Mouse (Mus musculus) erythroid progenitor cell, adult 5-6 weeks (primary cell): ENCODE measurements around the gene Ap3d1. TPM values are rescaled to one million over a fixed set of nuclear protein-coding genes. Genes with fewer than 3 reads are reported as not detected.

Experiments
- total RNA-seq, 2 experiments: library from RNA; stranded (forward) in 1 of 2; stranded (reverse) in 1 of 2; fragments of 150-400 nt in 1 of 2; fragments of 186-747, 209-891 nt in 1 of 2; gene quantifications; 2 replicates each; pipeline versions ENCODE4 v1.2.3 to v1.2.4; 2015 to 2017; ENCODE audit warnings: low replicate concordance in 2 of 2

Gene Ap3d1
- total RNA-seq, 2 experiments from 2014 or later = 42.8 to 111 TPM

Other genes starting within 250 kb of the Ap3d1 start
- gene Onecut3, start 247.4 kb downstream of the Ap3d1 start, total RNA-seq (2015; ENCODE audit: low replicate concordance) = not detected in 2 replicates
- gene Onecut3, start 247.4 kb downstream of the Ap3d1 start, total RNA-seq (2017; ENCODE audit: low replicate concordance) = not detected in 2 replicates
- gene Atp8b3, start 203.1 kb downstream of the Ap3d1 start, total RNA-seq (2015; ENCODE audit: low replicate concordance) = not detected in 2 replicates
- 0.39 TPM in 1 of 2 replicates, not detected in the other for gene Atp8b3, start 203.1 kb downstream of the Ap3d1 start, total RNA-seq (2017; ENCODE audit: low replicate concordance)
- gene Rexo1, start 180.7 kb downstream of the Ap3d1 start, total RNA-seq (2015; ENCODE audit: low replicate concordance) = 33.5 and 35.7 TPM in 2 replicates
- gene Rexo1, start 180.7 kb downstream of the Ap3d1 start, total RNA-seq (2017; ENCODE audit: low replicate concordance) = 16.3 and 25.7 TPM in 2 replicates
- 8.4 and 9.4 TPM in 2 replicates for gene Klf16, start 164.9 kb downstream of the Ap3d1 start, total RNA-seq (2015; ENCODE audit: low replicate concordance)
- 9.9 and 14.1 TPM in 2 replicates for gene Klf16, start 164.9 kb downstream of the Ap3d1 start, total RNA-seq (2017; ENCODE audit: low replicate concordance)
- gene Abhd17a, start 151.9 kb downstream of the Ap3d1 start, total RNA-seq (2015; ENCODE audit: low replicate concordance) = 44.7 and 49.0 TPM in 2 replicates
- 5.5 and 30.7 TPM in 2 replicates for gene Abhd17a, start 151.9 kb downstream of the Ap3d1 start, total RNA-seq (2017; ENCODE audit: low replicate concordance)
- gene Scamp4, start 139.4 kb downstream of the Ap3d1 start, total RNA-seq (2015; ENCODE audit: low replicate concordance) = 8.8 and 10.5 TPM in 2 replicates
- gene Scamp4, start 139.4 kb downstream of the Ap3d1 start, total RNA-seq (2017; ENCODE audit: low replicate concordance) = 2.3 and 6.9 TPM in 2 replicates
- not detected in 2 replicates for gene Adat3, start 139.4 kb downstream of the Ap3d1 start, total RNA-seq (2015; ENCODE audit: low replicate concordance)
- 1.4 TPM in 1 of 2 replicates, not detected in the other for gene Adat3, start 139.4 kb downstream of the Ap3d1 start, total RNA-seq (2017; ENCODE audit: low replicate concordance)
- gene Gm49322, start 136.2 kb downstream of the Ap3d1 start, total RNA-seq (2015; ENCODE audit: low replicate concordance) = 0.72 and 1.7 TPM in 2 replicates
- 0.64 and 5.4 TPM in 2 replicates for gene Gm49322, start 136.2 kb downstream of the Ap3d1 start, total RNA-seq (2017; ENCODE audit: low replicate concordance)
- 31.4 and 58.0 TPM in 2 replicates for gene Csnk1g2, start 119.4 kb downstream of the Ap3d1 start, total RNA-seq (2015; ENCODE audit: low replicate concordance)
- 50.1 and 62.4 TPM in 2 replicates for gene Csnk1g2, start 119.4 kb downstream of the Ap3d1 start, total RNA-seq (2017; ENCODE audit: low replicate concordance)
- gene Btbd2, start 85.2 kb downstream of the Ap3d1 start, total RNA-seq (2015; ENCODE audit: low replicate concordance) = 2.9 and 3.8 TPM in 2 replicates
- 9.2 and 25.3 TPM in 2 replicates for gene Btbd2, start 85.2 kb downstream of the Ap3d1 start, total RNA-seq (2017; ENCODE audit: low replicate concordance)
- 78.2 and 83.0 TPM in 2 replicates for gene Mknk2, start 64.2 kb downstream of the Ap3d1 start, total RNA-seq (2015; ENCODE audit: low replicate concordance)
- gene Mknk2, start 64.2 kb downstream of the Ap3d1 start, total RNA-seq (2017; ENCODE audit: low replicate concordance) = 49.4 and 67.6 TPM in 2 replicates
- gene Mob3a, start 40.3 kb downstream of the Ap3d1 start, total RNA-seq (2015; ENCODE audit: low replicate concordance) = 19.5 and 32.3 TPM in 2 replicates
- 9.0 and 25.7 TPM in 2 replicates for gene Mob3a, start 40.3 kb downstream of the Ap3d1 start, total RNA-seq (2017; ENCODE audit: low replicate concordance)
- 21.4 and 36.4 TPM in 2 replicates for gene Izumo4, start 40.1 kb downstream of the Ap3d1 start, total RNA-seq (2015; ENCODE audit: low replicate concordance)
- gene Izumo4, start 40.1 kb downstream of the Ap3d1 start, total RNA-seq (2017; ENCODE audit: low replicate concordance) = 3.3 and 3.8 TPM in 2 replicates
- 69.6 and 105 TPM in 2 replicates for gene Dot1l, start 12.9 kb upstream of the Ap3d1 start, total RNA-seq (2015; ENCODE audit: low replicate concordance)
- gene Dot1l, start 12.9 kb upstream of the Ap3d1 start, total RNA-seq (2017; ENCODE audit: low replicate concordance) = 51.7 and 61.7 TPM in 2 replicates
- gene Sf3a2, start 55.9 kb upstream of the Ap3d1 start, total RNA-seq (2015; ENCODE audit: low replicate concordance) = 34.2 and 48.6 TPM in 2 replicates
- 16.8 and 18.1 TPM in 2 replicates for gene Sf3a2, start 55.9 kb upstream of the Ap3d1 start, total RNA-seq (2017; ENCODE audit: low replicate concordance)
- gene Plekhj1, start 56.4 kb upstream of the Ap3d1 start, total RNA-seq (2015; ENCODE audit: low replicate concordance) = 71.0 and 81.7 TPM in 2 replicates
- 18.9 and 38.1 TPM in 2 replicates for gene Plekhj1, start 56.4 kb upstream of the Ap3d1 start, total RNA-seq (2017; ENCODE audit: low replicate concordance)
- gene Amh, start 63.0 kb upstream of the Ap3d1 start, total RNA-seq (2015; ENCODE audit: low replicate concordance) = not detected in 2 replicates
- gene Amh, start 63.0 kb upstream of the Ap3d1 start, total RNA-seq (2017; ENCODE audit: low replicate concordance) = not detected in 2 replicates
- gene Jsrp1, start 71.2 kb upstream of the Ap3d1 start, total RNA-seq (2015; ENCODE audit: low replicate concordance) = not detected in 2 replicates
- not detected in 2 replicates for gene Jsrp1, start 71.2 kb upstream of the Ap3d1 start, total RNA-seq (2017; ENCODE audit: low replicate concordance)
- 1,470 and 1,566 TPM in 2 replicates for gene Oaz1, start 84.4 kb upstream of the Ap3d1 start, total RNA-seq (2015; ENCODE audit: low replicate concordance)
- 158 and 259 TPM in 2 replicates for gene Oaz1, start 84.4 kb upstream of the Ap3d1 start, total RNA-seq (2017; ENCODE audit: low replicate concordance)
- gene Lingo3, start 101.8 kb upstream of the Ap3d1 start, total RNA-seq (2015; ENCODE audit: low replicate concordance) = not detected in 2 replicates
- not detected in 2 replicates for gene Lingo3, start 101.8 kb upstream of the Ap3d1 start, total RNA-seq (2017; ENCODE audit: low replicate concordance)
- 24.7 and 54.4 TPM in 2 replicates for gene Lsm7, start 112.9 kb upstream of the Ap3d1 start, total RNA-seq (2015; ENCODE audit: low replicate concordance)
- 75.3 and 78.9 TPM in 2 replicates for gene Lsm7, start 112.9 kb upstream of the Ap3d1 start, total RNA-seq (2017; ENCODE audit: low replicate concordance)
- 262 and 270 TPM in 2 replicates for gene Sppl2b, start 113.0 kb upstream of the Ap3d1 start, total RNA-seq (2015; ENCODE audit: low replicate concordance)
- 283 and 322 TPM in 2 replicates for gene Sppl2b, start 113.0 kb upstream of the Ap3d1 start, total RNA-seq (2017; ENCODE audit: low replicate concordance)
- 0.72 TPM in 1 of 2 replicates, not detected in the other for gene Tmprss9, start 129.6 kb upstream of the Ap3d1 start, total RNA-seq (2015; ENCODE audit: low replicate concordance)
- 0.30 TPM in 1 of 2 replicates, not detected in the other for gene Tmprss9, start 129.6 kb upstream of the Ap3d1 start, total RNA-seq (2017; ENCODE audit: low replicate concordance)
- 17.6 and 32.1 TPM in 2 replicates for gene Timm13, start 158.7 kb upstream of the Ap3d1 start, total RNA-seq (2015; ENCODE audit: low replicate concordance)
- 3.7 and 7.6 TPM in 2 replicates for gene Timm13, start 158.7 kb upstream of the Ap3d1 start, total RNA-seq (2017; ENCODE audit: low replicate concordance)
- 0.36 and 1.3 TPM in 2 replicates for gene Lmnb2, start 176.0 kb upstream of the Ap3d1 start, total RNA-seq (2015; ENCODE audit: low replicate concordance)
- 7.3 and 9.0 TPM in 2 replicates for gene Lmnb2, start 176.0 kb upstream of the Ap3d1 start, total RNA-seq (2017; ENCODE audit: low replicate concordance)
- gene Gadd45b, start 187.8 kb upstream of the Ap3d1 start, total RNA-seq (2015; ENCODE audit: low replicate concordance) = 1.3 and 1.8 TPM in 2 replicates
- 3.6 and 9.2 TPM in 2 replicates for gene Gadd45b, start 187.8 kb upstream of the Ap3d1 start, total RNA-seq (2017; ENCODE audit: low replicate concordance)